Mouse (Mus musculus): Measurements from ENCODE around the gene Wfdc3.
A peak's percentile ranks its signal among the peaks of the same experiment; 100 is the strongest.

Gene Wfdc3

DNA sequence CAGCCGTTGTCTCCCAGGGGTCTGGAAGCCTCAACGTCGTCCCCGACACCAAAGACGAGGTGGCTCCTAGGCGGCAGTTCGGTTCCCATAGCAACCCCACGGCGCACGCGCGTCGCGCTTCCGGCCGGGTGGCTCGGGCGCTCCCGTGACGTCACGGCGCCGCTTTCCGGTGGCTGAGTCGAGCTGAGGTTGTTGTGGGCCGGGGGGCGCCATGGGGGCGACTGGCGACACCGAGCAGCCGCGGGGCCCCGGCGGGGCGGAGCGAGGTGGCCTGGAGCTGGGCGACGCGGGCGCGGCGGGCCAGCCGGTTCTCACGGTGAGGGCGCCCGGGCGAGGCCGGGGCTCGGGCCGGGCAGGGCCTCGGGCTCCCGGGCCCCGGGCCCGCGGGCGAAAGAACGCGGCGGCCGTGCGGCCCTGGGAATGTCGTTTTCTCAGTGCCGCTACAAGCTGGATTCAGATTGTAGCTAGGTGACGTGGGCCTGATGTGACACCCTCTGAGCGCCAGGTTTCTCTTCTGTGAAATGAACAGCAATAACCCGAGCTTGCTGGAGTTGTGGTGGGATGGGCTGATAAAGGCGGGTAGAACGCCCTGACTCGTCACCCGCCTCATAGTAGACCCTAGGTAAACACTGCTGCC lies at the start of gene Wfdc3, which contains the start of gene Dnttip1:
TSS of gene Wfdc3 (minus strand) at position 89 of the 637 bp plus-strand sequence.
TSS of gene Dnttip1 (plus strand) at position 141 of the 637 bp plus-strand sequence.
- peak; percentile 95 for DNase-seq (ENCODE audit: low read depth, low spot score)

DNA sequence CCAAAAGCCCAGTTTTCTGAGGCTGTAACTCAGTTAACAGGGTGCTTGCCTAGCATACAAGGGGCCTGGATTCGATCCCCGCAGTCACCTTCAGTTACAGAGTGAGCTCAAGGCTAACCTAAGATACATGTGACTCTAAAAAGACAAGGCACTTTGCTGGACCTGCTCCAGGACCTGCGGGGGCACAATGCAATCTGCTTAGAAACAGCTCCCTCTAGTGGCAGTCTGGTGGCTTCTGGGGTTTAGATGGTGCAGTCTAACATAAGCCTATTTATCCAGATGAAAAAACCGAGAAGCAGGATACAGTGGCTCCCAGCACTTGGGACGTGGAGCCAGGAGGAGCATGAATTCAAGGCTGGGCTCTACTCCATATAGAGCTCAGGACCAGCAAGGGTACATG lies 48.6 kb upstream of the Wfdc3 start:
- DNase-seq (ENCODE audit: low read depth, low spot score): peak; percentile 96

DNA sequence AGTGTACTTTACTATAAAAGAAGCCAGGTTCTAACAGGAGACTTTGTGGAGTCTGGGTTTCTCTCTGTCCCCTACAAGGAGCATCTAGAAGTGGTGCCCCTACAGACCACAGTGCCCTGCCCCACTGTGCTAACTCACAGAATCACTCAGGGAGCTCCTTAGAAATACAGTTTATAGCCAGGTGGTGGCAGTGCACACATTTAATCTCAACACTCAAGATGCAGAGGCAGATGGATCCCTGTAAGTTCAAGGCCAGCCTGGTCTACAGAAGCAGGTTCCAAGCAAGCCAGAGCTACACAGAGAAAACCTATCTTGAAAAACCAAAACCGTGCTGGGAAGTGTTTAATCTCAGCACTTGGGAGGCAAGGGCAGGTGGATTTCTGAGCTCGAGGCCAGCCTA lies 48.0 kb upstream of the Wfdc3 start:
- DNase-seq (ENCODE audit: low read depth, low spot score): peak; percentile 47

DNA sequence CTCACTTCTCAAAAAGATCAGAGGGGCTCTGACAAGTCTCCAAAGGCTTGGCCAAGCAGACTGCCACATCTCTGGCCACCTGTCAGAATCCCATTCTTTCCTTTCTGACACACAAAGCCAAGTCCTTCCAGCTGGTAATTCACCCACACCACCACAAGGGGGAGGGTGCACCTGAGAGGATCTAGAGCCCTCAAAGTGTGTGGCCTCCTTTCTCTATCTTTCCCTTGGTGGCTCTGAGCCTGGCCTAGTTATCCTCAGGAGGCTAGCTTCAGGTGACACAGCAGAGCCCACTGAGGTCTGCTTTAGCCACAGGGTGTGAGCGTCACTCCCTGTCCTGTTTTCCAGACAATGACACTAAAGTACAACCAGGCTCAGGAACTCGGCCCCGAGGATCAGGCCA lies 47.5 kb upstream of the Wfdc3 start:
- DNase-seq (ENCODE audit: low read depth, low spot score): peak; percentile 88

DNA sequence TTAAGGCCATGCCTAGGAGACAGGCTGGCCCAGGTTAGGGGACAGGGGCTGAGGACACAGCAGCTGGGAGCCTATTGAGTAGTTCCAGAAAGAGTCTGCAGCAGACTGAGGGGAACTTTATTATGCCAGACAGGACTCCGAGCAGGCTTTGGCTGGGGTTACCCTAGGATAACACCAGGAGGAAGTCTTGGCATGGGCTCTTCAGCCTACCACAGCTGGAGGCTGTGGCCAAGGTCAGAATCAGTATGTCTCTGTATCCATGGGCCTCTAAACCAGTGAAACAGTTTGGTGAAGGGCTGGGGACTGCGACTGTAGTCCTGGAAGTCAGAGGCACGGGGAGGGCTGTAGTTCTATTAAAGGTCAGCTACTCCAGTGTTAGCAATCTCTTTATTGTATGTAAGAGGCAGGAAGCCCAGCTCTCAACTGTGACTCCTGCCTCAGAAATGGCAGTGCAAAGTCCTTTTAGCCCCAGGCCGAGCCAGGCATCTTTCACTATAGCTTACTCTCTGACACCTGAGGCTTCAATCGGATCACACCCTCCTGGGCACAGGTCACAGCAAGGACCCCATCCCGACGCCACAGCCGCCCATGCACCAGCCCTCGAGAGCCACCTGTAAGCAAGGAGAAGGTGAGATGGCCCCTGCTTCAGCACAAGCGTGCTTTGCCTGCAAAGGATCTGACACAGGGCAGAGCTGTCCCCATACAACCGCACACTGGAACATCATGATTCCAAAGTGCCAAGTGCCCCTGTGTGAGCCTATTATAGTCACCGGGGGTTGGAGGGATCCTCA lies 46.9 kb upstream of the Wfdc3 start:
- no peak for DNase-seq (ENCODE audit: low read depth, low spot score)

DNA sequence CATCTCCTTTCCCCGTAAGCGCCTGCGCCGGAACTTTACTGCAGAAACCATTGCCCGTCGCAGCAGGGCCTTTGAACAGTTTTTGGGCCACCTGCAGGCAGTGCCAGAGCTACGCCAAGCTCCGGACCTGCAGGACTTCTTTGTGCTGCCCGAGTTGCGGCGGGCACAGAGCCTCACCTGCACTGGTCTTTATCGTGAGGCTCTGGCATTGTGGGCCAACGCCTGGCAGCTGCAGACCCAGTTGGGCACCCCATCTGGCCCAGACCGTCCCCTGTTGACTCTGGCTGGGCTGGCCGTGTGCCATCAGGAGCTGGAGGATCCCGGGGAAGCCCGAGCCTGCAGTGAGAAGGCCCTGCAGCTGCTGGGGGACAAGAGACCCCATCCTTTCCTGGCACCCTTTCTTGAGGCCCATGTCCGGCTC lies 46.1 kb upstream of the Wfdc3 start:
- DNase-seq (ENCODE audit: low read depth, low spot score): peak; percentile 51

DNA sequence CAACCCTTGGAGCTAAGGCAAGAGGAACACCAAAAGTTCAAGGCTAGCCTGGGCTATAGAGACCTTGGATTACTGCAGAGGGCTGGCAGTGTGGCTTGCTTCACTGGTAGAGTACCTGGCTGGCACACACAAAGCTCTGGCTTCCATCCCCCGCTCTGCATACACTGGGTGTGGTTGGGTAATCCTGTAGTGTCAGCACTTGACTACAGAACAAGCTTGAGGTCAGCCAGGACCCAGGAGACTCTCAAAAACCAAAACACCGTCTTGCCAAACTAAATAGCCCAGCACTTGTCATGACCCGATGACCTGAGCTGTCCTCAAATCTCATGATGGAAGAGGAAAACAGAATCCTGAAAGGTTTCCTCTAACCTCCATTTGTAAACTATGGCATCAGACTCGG lies 44.7 kb upstream of the Wfdc3 start:
- DNase-seq (ENCODE audit: low read depth, low spot score): no peak

DNA sequence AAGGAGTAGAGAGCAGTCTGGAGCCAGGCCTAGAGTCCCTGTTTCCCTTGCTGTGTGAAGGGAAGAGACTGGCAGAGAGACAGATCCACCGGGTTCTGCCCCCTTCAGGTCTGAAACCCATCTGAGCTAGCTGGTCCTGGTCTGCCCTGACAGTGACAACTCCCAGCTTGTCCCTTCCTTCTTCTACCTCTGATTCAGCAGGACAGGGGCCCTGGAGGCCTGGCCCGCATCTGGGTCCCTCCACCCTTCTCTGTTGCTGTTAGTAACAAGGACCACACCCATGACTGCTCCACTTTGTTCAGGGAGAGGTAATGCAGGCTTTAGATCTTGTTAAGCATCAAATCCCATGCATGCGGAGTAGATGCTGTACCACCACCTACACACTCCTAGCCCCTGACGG lies 42.7 kb upstream of the Wfdc3 start:
- peak; percentile 35 for DNase-seq (ENCODE audit: low read depth, low spot score)

DNA sequence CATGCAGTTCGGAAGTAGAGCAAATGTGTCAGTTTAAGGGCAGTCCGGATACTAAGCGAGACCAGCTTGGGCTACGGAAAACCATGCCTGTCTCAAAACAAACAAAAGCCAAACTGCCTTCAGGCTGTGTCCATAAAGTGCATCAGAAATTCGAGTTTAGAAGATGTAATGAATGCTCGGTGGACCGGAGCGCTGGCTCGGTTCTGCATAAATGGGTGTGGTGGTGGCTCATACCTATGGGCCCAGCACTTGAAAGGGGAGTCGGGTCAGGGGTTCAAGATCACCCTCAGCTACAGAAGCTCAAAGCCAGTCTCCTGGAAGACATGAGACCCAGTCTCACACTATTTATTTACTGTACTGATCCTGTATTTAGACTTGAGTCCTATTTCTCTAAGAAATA lies 42.0 kb upstream of the Wfdc3 start:
- DNase-seq (ENCODE audit: low read depth, low spot score): no peak

DNA sequence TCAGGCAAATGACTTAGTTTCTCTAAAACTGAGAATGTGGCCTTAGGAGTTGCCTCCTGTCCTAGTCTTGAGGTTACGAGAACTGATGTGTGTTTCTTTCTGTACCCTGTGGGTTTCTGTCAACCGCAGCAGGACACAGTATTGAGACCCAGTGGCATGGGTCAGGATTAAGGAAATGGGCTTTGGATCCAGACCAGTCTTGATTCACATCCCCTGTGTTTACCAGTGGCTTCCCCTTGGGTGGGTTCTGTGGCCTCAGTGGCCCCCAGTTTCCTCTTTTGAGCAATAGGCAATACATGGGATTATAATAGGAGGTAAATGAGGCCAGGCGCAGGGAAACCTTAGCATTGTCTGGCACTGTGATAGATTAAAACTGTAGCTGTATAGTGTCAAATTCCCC lies 41.3 kb upstream of the Wfdc3 start:
- DNase-seq (ENCODE audit: low read depth, low spot score): no peak

DNA sequence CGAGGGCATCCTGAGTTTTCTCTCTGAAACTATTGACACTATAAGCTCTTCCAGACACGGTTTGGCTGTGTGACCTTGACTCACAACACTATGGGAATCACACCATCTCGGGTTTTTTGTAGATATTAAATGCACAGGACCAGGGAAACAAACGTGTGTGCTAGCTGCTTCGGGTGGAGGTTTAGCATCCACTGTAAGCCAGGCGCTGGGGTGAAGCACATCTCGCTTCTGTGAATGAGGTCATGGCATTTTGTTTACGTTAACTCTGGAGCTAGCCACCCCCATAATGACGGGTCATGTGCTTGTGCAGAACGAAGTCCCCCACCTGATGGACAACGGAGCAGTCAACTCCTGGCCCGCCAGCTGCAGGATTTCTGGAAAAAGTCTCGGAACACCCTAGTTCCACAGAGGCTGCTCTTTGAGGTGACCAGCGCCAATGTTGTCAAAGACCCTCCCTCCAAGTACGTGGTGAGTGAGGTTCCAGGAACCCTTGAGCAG lies 40.7 kb upstream of the Wfdc3 start:
- DNase-seq (ENCODE audit: low read depth, low spot score): peak; percentile 67

DNA sequence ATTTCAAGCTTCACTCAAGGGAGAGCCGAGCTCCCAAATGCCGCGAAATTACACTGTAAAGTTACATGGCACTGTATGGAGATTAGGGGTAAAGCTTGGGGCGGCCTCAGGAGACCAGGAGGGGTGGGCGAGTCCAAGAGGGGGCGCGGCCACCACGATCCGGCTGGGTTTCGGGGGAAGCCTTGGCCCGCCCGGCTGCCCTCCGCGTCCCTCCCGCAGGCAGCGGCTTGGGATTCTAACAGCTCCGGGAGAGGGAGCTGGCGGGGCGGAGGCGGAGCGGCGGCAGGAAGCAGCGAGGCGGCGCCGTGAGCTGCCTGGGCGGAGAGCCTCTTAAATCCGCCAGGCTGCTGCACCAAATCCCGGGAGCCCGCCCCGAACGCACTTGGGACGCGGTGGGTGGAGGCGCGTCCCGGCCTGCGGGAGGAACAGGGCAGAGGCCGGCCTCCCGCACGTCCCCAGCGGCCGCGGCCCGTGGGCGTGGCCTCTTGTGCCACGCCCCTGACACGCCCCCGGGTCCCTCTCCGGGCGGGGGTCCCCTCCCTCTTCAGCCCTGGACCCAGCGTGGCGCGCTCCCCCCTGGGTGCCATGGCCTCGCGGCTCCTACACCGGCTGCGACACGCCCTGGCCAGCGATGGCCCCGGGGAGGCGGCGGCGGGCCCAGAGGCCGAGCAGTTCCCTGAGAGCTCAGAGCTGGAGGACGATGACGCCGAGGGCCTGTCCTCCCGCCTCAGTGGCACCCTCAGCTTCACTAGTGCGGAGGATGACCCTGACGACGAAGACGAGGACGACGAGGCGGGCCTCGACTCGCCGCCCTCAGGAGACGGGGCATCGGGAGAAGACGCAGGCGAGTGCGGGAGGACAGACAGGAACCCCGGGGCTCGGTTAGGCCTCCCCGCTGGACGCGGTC lies 40.0 kb upstream of the Wfdc3 start, which contains the start of gene Snx21:
TSS of gene Snx21 (plus strand) at position 343 of the 907 bp plus-strand sequence.
- peak; percentile 97 for DNase-seq (ENCODE audit: low read depth, low spot score)

DNA sequence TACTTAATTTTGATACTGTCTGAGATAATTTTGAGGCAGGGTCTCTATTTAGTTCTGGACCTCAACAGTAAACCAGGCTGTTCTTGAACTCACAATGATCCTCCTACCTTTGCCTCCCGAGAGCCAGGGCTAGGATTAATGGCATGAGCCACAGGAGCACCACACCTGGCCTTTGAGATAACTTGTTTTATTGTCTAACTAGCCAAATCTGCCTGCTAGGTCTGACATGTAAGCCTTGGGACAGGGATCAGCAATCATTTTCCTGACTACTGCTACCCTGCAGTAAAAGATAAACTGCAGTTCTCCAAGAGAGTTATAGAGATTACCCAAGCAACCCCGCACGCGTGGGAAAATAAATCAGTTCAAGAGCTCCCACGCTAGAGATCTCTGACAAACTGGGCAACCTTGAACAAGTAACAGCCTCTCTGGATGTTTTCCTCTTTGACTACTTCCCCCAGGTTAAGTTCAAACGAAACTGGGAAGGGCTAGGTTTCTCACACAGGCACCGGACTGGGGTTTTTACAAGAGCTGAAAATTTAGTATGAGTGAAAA lies 39.2 kb upstream of the Wfdc3 start:
- DNase-seq (ENCODE audit: low read depth, low spot score): peak; percentile 34

DNA sequence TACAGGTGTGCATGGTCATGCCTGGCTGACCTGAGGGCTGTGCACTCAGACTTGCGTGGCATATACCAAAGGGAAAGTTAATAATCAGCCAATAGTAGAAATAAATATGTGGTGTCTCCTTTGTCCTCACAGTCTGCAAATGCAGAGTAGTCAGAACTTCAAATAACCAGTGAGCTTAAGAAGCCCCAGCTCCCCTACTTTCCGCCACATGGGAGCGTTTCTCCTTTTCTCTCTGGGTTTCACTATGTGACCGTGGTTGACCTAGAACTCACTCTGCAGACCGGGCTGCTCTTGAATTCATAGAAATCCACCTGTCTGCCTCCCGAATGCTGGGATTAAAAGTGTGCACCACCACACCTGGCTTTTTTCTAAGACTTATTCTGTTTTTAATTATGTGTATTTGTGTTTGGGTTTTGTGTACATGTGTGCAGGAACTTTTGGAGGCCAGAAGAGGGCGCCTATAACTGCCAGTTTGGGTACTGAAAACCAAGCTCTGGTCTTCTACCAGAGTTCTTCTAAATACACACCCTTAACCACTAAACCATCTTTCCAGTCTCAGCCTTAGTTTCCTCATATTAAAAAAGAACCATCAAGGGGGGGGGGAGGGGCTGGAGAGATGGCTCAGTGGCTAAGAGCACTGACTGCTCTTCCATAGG lies 38.3 kb upstream of the Wfdc3 start:
- DNase-seq (ENCODE audit: low read depth, low spot score): no peak

DNA sequence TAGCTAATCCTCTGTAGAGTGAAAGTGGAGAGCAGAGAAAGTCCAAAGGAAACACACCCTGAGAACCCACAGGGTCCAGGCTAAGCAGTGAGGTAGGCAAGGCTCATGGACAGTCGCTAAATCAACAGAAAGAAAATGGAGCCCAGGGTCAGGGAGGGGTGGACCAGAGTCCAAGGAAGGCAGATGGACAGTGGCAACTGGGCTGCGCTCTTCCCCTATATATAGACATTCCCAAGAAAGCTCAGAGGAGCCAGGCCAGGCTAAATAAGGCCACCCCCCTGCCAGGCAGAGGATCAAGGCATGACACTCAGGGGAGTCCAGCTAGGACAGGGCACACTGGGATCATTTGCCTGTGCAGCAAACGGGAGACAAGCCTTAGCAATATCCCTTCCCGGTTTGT lies 36.1 kb upstream of the Wfdc3 start:
- no peak for DNase-seq (ENCODE audit: low read depth, low spot score)

DNA sequence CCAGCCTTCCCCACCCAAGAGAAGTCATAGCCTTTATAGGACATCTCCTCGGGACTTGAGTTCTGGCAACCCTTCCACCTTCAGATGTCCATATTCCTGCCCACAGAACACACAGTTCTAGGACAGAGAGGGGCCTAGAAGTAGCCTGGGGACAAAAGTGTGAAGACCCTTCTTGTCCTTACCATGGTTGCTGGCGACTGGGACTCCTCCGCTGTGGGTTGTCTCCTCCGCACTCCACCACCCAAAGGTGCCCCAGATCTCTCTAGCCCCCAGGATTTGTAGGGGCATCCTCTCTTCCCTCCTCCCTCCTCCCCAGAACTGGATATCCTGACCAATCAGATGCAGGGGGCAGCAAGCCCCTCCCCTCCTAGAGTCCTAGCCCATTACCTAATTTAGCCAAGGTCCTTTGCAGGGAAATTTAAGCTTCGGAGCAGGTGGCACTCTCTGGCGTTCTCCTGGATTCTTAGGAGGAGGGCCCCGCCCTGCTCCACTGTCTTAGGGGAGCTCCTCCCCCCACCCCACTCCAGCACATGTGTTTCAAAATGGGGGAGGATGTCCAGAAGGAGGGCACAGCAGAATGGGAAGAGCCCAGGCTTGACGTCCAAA lies 33.9 kb upstream of the Wfdc3 start, which contains the start of gene Tnnc2:
TSS of gene Tnnc2 (minus strand) at position 487 of the 606 bp plus-strand sequence.
- DNase-seq (ENCODE audit: low read depth, low spot score): no peak

DNA sequence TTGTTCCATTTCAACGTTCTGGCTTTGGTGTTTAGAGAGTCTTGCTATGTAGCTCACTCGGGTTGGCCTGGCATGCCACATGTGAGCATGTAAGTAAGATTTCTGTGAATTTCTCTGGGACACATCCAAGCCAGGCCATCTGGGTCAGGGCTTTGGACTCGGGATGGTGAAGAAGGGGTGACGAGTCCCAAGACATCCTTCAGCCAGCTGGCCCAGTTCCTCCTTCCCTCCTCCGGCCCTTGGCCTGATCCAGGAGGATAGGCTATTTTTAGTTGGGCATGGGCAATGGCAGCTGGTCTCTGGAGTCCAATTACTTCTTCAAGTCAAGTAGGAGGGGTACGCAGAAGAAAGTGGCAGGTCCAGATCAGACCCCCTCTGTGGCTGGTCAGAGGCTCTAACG lies 33.1 kb upstream of the Wfdc3 start:
- DNase-seq (ENCODE audit: low read depth, low spot score): peak; percentile 60

DNA sequence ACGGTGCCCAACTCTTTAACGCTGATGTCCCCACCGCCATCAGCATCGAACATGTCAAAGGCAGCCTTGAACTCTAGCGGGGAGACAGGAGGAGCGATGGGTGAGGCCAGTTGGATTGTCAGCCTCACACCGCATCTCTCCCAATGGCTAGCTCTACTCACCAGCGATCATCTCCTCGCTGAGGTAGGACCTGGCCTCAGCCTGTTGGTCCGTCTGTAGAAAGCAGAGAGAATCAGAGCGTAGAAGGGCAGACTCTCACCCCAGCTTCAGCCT lies 32.2 kb upstream of the Wfdc3 start:
- DNase-seq (ENCODE audit: low read depth, low spot score): no peak

DNA sequence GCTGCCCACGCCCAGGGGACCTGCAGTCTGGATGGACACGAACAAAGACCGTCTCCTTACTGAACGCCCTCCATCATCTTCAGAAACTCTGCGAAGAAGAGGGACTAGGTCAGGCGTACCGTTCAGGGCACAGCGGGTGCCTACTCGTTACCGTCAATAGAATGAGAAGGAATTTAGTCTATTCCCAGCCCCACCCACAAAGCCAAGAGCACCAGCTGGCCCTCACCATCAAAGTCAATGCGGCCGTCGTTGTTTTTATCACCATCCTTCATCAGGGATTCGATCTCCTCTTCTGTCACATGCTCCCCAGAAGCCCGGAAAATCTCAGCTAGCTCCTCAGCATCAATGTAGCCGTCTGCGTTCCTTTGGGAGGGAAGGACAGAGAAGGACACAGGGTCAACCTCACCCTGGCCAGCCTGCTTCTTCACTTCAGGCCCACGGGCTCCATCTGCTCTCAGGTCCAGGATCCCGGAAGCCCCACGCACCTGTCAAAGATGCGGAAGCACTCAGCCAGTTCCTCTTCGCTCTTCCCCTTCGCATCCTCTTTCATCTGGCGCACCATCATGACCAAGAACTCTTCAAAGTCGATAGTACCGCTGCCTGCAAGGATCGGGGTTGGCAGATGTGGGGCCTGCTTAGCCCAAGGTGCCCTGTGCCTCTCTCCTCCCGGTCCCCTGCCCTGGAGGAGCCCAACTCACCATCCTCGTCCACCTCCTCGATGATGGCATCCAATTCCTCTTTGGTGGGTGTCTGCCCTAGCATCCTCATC lies 31.7 kb upstream of the Wfdc3 start:
- DNase-seq (ENCODE audit: low read depth, low spot score): no peak

DNA sequence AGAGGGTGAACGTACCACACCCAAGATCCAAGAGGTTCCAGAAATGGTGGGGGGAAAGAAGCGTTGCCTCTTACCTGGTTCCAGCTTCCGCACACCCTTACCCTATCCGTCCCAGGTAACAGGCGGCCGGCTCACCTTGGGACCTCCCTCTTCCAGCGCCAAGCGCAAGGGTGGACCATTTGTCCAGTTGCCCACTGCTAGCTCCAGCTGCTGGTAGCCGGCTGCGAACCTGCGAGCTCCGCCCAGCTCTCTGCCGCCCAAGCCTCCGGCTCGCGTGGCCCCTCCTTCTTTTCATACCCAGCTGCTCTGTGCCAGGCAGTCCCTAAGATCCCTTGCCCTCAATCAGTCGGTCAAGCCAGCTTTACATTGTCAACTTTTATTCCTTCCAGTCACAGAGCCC lies 31.1 kb upstream of the Wfdc3 start:
- no peak for DNase-seq (ENCODE audit: low read depth, low spot score)
